Mouse (Mus musculus): ENCODE data around the gene Gm28171. TPM values are rescaled to one million over a fixed set of nuclear protein-coding genes. Genes with fewer than 3 reads are reported as not detected.
"Not testable (repeated sequence)": the region's sequence is repeated elsewhere in the genome, so short reads cannot be mapped to it uniquely, and the experiment has no call there.

The Gm28171 gene
- total RNA-seq (2021), result not detected
- long read RNA-seq, experiment 1, result 0 reads
- long read RNA-seq, experiment 2, result 0 reads

- DNase-seq (ENCODE audit: low spot score in 2 of 2), result not testable (repeated sequence)
Observed at GRCm38 (mm10) chrY:5793095-5793494, at the start of gene Gm28171. TSS of gene Gm28171 (plus strand) at chrY:5793395.

Other genes starting within 250 kb of the Gm28171 start
- gene Gm21854, start 136.4 kb upstream of the Gm28171 start, total RNA-seq (2021), result not detected
- gene Gm20914, start 67.4 kb upstream of the Gm28171 start, total RNA-seq (2021), result not detected
- gene Gm21778, start 149.1 kb downstream of the Gm28171 start, total RNA-seq (2021), result not detected

Measured in layer of hippocampus, postnatal 14 days (tissue).